Mouse (Mus musculus) G1E (cell line): ENCODE data around the gene Pbx1. TPM values are rescaled to one million over a fixed set of nuclear protein-coding genes. Genes with fewer than 3 reads are reported as not detected.

Experiments used
- ATAC-seq: 2 replicates; pipeline ENCODE4 v1.8.0; 2016; ENCODE audit warnings: mild to moderate bottlenecking; ENCODE audit not compliant: insufficient number of reproducible peaks, poor library complexity, low FRiP score, severe bottlenecking; ENCODE audit errors: extremely low read depth
- DNase-seq: peaks from one replicate; pipeline ENCODE4 v3.0.0; 2012; ENCODE audit warnings: low spot score
- H3K27me3 ChIP-seq: 2 replicates; pipeline ENCODE4 v1.6.1; 2012; ENCODE audit warnings: mild to moderate bottlenecking, low read length, inconsistent platforms; ENCODE audit not compliant: insufficient read depth
- H3K36me3 ChIP-seq: replicated peaks from 2 replicates; pipeline ENCODE3; 2012; ENCODE audit warnings: mild to moderate bottlenecking, inconsistent platforms
- H3K4me1 ChIP-seq: 2 replicates; pipeline ENCODE4 v1.6.1; 2012; ENCODE audit warnings: low read depth, low read length, inconsistent platforms, mixed read lengths; ENCODE audit not compliant: insufficient read depth
- H3K4me3 ChIP-seq: 2 replicates; pipeline ENCODE4 v1.5.1; 2012; ENCODE audit warnings: low read depth, mild to moderate bottlenecking, inconsistent platforms, low read length, moderate library complexity, mixed read lengths
- H3K9me3 ChIP-seq: replicated peaks from 2 replicates; pipeline ENCODE4 v1.6.1; 2012; ENCODE audit warnings: inconsistent platforms
- CTCF ChIP-seq: IDR thresholded peaks from 2 replicates; pipeline ENCODE4 v1.5.1; 2012; ENCODE audit warnings: low read depth, low read length, inconsistent platforms, mixed read lengths
- GATA1 ChIP-seq: IDR thresholded peaks from 2 replicates; pipeline ENCODE4 v1.6.1; 2012; ENCODE audit warnings: borderline replicate concordance, low read length, inconsistent platforms, mixed read lengths
- GATA2 ChIP-seq: IDR thresholded peaks from 2 replicates; pipeline ENCODE4 v1.6.1; 2012; ENCODE audit warnings: low read depth, low read length, inconsistent platforms, borderline replicate concordance
- POLR2AphosphoS5 ChIP-seq: IDR thresholded peaks from 2 replicates; pipeline ENCODE4 v1.6.1; 2012; ENCODE audit warnings: low read depth, low read length, inconsistent platforms; ENCODE audit not compliant: insufficient replicate concordance
- TAL1 ChIP-seq: conservative IDR thresholded peaks from 2 replicates; pipeline ENCODE4 v1.6.1; 2012; ENCODE audit warnings: low read depth, low read length, inconsistent platforms, mixed read lengths
- polyA plus RNA-seq: library from polyadenylated mRNA; stranded (reverse); fragments of >175 nt; gene quantifications from 2 replicates; pipeline ENCODE4 v1.2.3, GENCODE M21; 2012
- total RNA-seq, 2 experiments: library from RNA; stranded (forward) in 1 of 2; stranded (reverse) in 1 of 2; fragments of 200-1000 nt in 1 of 2; fragments of >200 nt in 1 of 2; fragmentation: Nextera tagmentation in 1 of 2; gene quantifications; 2 replicates each; pipeline ENCODE4 v1.2.3; 2014 to 2017

Gene Pbx1
- total and polyA plus RNA-seq, 3 experiments = 0.11 to 0.23 TPM; not detected in 1

- H3K4me3 ChIP-seq = no peak overlapping the region
- H3K9me3 ChIP-seq = peaks cover 69% of the 10 kb centered on the region
- TF ChIP-seq POLR2AphosphoS5 (no peak), GATA1 (no peak), TAL1 (no peak), CTCF (no peak), GATA2 (no peak)
- H3K36me3 ChIP-seq = no peaks in the 10 kb centered on the region
- DNase-seq (no peak), ATAC-seq (no peak)
- H3K27me3 ChIP-seq = no peaks in the 10 kb centered on the region
- H3K4me1 ChIP-seq = no peaks in the 10 kb centered on the region
Measured at GRCm38 (mm10) chr1:168093044-168093443, 339.0 kb downstream of the Pbx1 start.

GRCm38 (mm10) chr1:168091627-168092026, 340.4 kb downstream of the Pbx1 start:
- TF ChIP-seq CTCF (no peak), GATA2 (no peak), TAL1 (no peak), POLR2AphosphoS5 (no peak), GATA1 (no peak)
- peaks cover 73% of the 10 kb centered on the region for H3K9me3 ChIP-seq
- no peak for ATAC-seq

GRCm38 (mm10) chr1:168088680-168089079, 343.4 kb downstream of the Pbx1 start:
- no peaks in the 10 kb centered on the region for H3K36me3 ChIP-seq
- no peak for ATAC-seq
- DNase-seq = no peak
- no peak overlapping the region for H3K4me3 ChIP-seq
- H3K27me3 ChIP-seq = no peaks in the 10 kb centered on the region
- no peak for TF ChIP-seq CTCF
- TF ChIP-seq GATA1 = no peak
- TF ChIP-seq POLR2AphosphoS5 = no peak
- no peak for TF ChIP-seq GATA2
- TF ChIP-seq TAL1 = no peak
- no peaks in the 10 kb centered on the region for H3K4me1 ChIP-seq
- H3K9me3 ChIP-seq = peaks cover 66% of the 10 kb centered on the region

More at GRCm38 (mm10) chr1:168091627-168092026, 340.4 kb downstream of the Pbx1 start:
- Histone ChIP-seq H3K4me3 (no peak overlapping the region), H3K36me3 (no peaks in the 10 kb centered on the region), H3K27me3 (no peaks in the 10 kb centered on the region), H3K4me1 (no peaks in the 10 kb centered on the region)
- DNase-seq = no peak

GRCm38 (mm10) chr1:168079394-168079767, 352.7 kb downstream of the Pbx1 start:
- Histone ChIP-seq H3K9me3 (peaks cover 27% of the 10 kb centered on the region), H3K27me3 (no peaks in the 10 kb centered on the region), H3K36me3 (no peaks in the 10 kb centered on the region), H3K4me3 (no peak overlapping the region), H3K4me1 (no peaks in the 10 kb centered on the region)
- TF ChIP-seq CTCF (no peak), TAL1 (no peak)
- no peak for ATAC-seq
- DNase-seq = no peak

GRCm38 (mm10) chr1:168078746-168079393, 353.2 kb downstream of the Pbx1 start:
- Histone ChIP-seq H3K4me3 (no peak overlapping the region), H3K36me3 (no peaks in the 10 kb centered on the region), H3K9me3 (peaks cover 30% of the 10 kb centered on the region), H3K4me1 (no peaks in the 10 kb centered on the region), H3K27me3 (no peaks in the 10 kb centered on the region)
- DNase-seq (no peak), ATAC-seq (no peak)
- TF ChIP-seq GATA1 = no peak
- no peak for TF ChIP-seq POLR2AphosphoS5
- TF ChIP-seq GATA2 = no peak
- no peak for TF ChIP-seq TAL1
- no peak for TF ChIP-seq CTCF

- Histone ChIP-seq H3K9me3 (peaks cover 30% of the 10 kb centered on the region), H3K27me3 (no peaks in the 10 kb centered on the region), H3K4me3 (no peak overlapping the region), H3K4me1 (no peaks in the 10 kb centered on the region), H3K36me3 (no peaks in the 10 kb centered on the region)
- no peak for DNase-seq
- TF ChIP-seq TAL1 = no peak
- no peak for TF ChIP-seq CTCF
- TF ChIP-seq POLR2AphosphoS5 = no peak
- TF ChIP-seq GATA1 = no peak
- TF ChIP-seq GATA2 = no peak
- ATAC-seq = no peak
Measured at GRCm38 (mm10) chr1:168071974-168072373, 360.1 kb downstream of the Pbx1 start.

- no peaks in the 10 kb centered on the region for H3K36me3 ChIP-seq
- TF ChIP-seq POLR2AphosphoS5 = no peak
- no peak for TF ChIP-seq GATA1
- no peak for TF ChIP-seq CTCF
- TF ChIP-seq TAL1 = no peak
- no peak for TF ChIP-seq GATA2
- no peaks in the 10 kb centered on the region for H3K4me1 ChIP-seq
- H3K9me3 ChIP-seq = peaks cover 36% of the 10 kb centered on the region
- DNase-seq (no peak), ATAC-seq (no peak)
- no peaks in the 10 kb centered on the region for H3K27me3 ChIP-seq
- no peak overlapping the region for H3K4me3 ChIP-seq
Measured at GRCm38 (mm10) chr1:168070273-168070910, 361.7 kb downstream of the Pbx1 start.
